10 mouse cellular contexts compared by ENCODE assay signal in the genomic region with DNA sequence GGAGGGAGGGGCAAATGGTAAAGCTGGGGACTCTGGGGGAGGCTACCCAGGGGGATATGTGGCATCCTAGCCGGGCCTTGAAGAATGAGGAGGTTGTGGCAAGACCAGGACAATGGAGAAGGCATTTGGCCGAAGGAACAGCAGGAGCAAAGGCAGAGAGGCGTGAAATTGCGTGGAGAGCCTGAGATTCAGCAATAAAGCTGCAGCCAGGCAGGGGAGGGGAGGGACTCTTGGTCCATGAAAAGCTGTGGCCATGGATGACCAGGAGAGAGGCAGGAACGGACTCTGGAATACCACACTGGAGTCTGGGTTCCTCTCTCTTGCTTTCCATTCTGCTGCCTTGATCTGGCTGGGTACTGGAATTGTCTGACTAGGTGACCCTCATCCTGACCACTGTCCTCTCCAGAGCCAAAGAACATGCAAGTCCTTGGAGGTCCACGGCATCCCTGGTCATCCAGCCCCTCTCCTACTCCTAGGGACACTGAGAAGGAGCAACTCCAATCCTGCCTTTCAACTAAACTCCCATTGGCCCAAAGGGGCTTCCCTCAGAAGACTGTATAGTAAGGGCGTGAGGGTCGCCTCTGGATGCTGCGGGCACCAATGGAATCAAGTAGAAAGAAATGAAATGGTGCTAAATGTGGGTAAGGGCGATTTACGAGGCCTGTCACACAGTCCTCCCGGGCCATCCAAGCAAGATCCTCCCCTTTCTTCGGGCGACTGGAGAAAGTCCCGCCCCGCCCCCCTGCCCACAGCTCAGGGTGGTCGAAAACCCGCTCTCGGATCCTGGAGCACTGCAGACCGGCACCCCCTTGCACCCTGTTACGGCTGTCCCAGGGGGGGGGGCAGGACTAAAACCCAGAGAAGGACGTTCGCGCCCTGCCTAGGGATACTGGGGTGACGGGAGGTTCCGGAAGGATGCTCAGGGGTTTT. TPM values are rescaled to one million over a fixed set of nuclear protein-coding genes. Genes with fewer than 3 reads are reported as not detected.
A peak's percentile ranks its signal among the peaks of the same experiment; 100 is the strongest.
DNase-seq lines count a peak whose midpoint lies in the region; ATAC-seq and TF ChIP-seq lines count a peak whose summit lies in the region.
"Had no signal": no experiment of that assay in that cellular context is flagged by ENCODE, and none has a peak within 500 bp of the region (broad histone marks: within the 10 kb centered on the region; RNA-seq: fewer than 3 reads in every experiment).

No protein-coding gene starts in this region.

- H3K4me2 ChIP-seq in heart, postnatal 0 days (ENCODE audit: low read depth, low read length) = peak overlapping the region; percentile 91
- peak overlapping the region; percentile 83 for H3K4me2 ChIP-seq in forebrain, embryonic 14.5 days (ENCODE audit: low read length)
- peak overlapping the region; percentile 77 for H3K4me2 ChIP-seq in neural tube, embryonic 15.5 days

- no peak overlapping the region for H3K9ac ChIP-seq in heart, postnatal 0 days (replicated peaks; ENCODE audit: low read depth, low read length)
- peak overlapping the region; percentile 17; the same call in 1 of the 2 replicates for H3K9ac ChIP-seq in forebrain, embryonic 14.5 days (ENCODE audit: low read length)
- peak overlapping the region; percentile 61 for H3K9ac ChIP-seq in neural tube, embryonic 15.5 days (replicated peaks)

- no peaks in the 10 kb centered on the region for H3K36me3 ChIP-seq in heart, postnatal 0 days (replicated peaks; ENCODE audit: control insufficient read depth, insufficient read depth, low read length)
- H3K36me3 ChIP-seq in forebrain, embryonic 14.5 days (ENCODE audit: control insufficient read depth, insufficient read depth, low read length) = no peaks in the 10 kb centered on the region
- H3K36me3 ChIP-seq in neural tube, embryonic 15.5 days = no peaks in the 10 kb centered on the region
- no peaks in the 10 kb centered on the region for H3K36me3 ChIP-seq in thymus, adult 2 months (ENCODE audit: control insufficient read depth, insufficient read depth, low read length)

- H3K4me3 ChIP-seq in heart, postnatal 0 days (ENCODE audit: low read depth, low read length) = peak overlapping the region; percentile 63
- peak overlapping the region; percentile 55 for H3K4me3 ChIP-seq in forebrain, embryonic 14.5 days (ENCODE audit: low read depth, low read length)
- H3K4me3 ChIP-seq in neural tube, embryonic 15.5 days (replicated peaks) = peak overlapping the region; percentile 66
- no peak overlapping the region for H3K4me3 ChIP-seq in thymus, adult 2 months (ENCODE audit: control insufficient read depth, insufficient read depth, low read length)

- intact Hi-C loops in heart, postnatal 10 days (cut with DNase I) = no loop called here

- no peaks in the 10 kb centered on the region for H3K9me3 ChIP-seq in heart, postnatal 0 days (replicated peaks; ENCODE audit: control insufficient read depth, low read length)
- no peaks in the 10 kb centered on the region for H3K9me3 ChIP-seq in forebrain, embryonic 14.5 days (replicated peaks; ENCODE audit: control insufficient read depth, low read length)
- H3K9me3 ChIP-seq in neural tube, embryonic 15.5 days (replicated peaks) = no peaks in the 10 kb centered on the region

- peaks cover 4% of the 10 kb centered on the region; the same call in 1 of the 2 replicates for H3K4me1 ChIP-seq in heart, postnatal 0 days (ENCODE audit: control insufficient read depth, insufficient read depth)
- H3K4me1 ChIP-seq in forebrain, embryonic 14.5 days (ENCODE audit: control insufficient read depth, insufficient read depth, low read length) = peaks cover 9% of the 10 kb centered on the region; the same call in 1 of the 2 replicates
- H3K4me1 ChIP-seq in neural tube, embryonic 15.5 days = peaks cover 62% of the 10 kb centered on the region
- H3K4me1 ChIP-seq in thymus, adult 2 months (replicated peaks; ENCODE audit: control insufficient read depth, insufficient read depth, low read length) = no peaks in the 10 kb centered on the region

- no peak for TF ChIP-seq EP300 in heart, postnatal 0 days (IDR thresholded peaks at IDR 0.05; ENCODE audit: low read depth)

- no peak for DNase-seq in heart, postnatal 0 days (ENCODE audit: low spot score)
- DNase-seq in heart, postnatal 10 days = no peak
- DNase-seq in forebrain, embryonic 14.5 days (ENCODE audit: low spot score) = no peak
- peak; percentile 54 to 74 for DNase-seq in kidney, postnatal 25 days
- no peak for DNase-seq in adrenal gland, adult (ENCODE audit: inconsistent age in 2 of 2, low spot score in 1 of 2)
- DNase-seq in layer of hippocampus, postnatal 10 days (ENCODE audit: low spot score in 2 of 2) = no peak
- DNase-seq in thymus, adult 2 months = no peak

- H3K27me3 ChIP-seq in heart, postnatal 0 days (ENCODE audit: control insufficient read depth, insufficient read depth, low read length) = peaks cover 40% of the 10 kb centered on the region
- H3K27me3 ChIP-seq in forebrain, embryonic 14.5 days (replicated peaks; ENCODE audit: control insufficient read depth, insufficient read depth, low read length) = peaks cover 8% of the 10 kb centered on the region; the same call in 1 of the 2 replicates
- no peaks in the 10 kb centered on the region for H3K27me3 ChIP-seq in neural tube, embryonic 15.5 days (replicated peaks)
- H3K27me3 ChIP-seq in thymus, adult 2 months (ENCODE audit: control insufficient read depth, insufficient read depth, low read length) = peaks cover 14% of the 10 kb centered on the region

- 22% methylated on average over 26 of the region's 26 CpGs for WGBS in heart, postnatal 0 days
- WGBS in forebrain, embryonic 14.5 days = 2% methylated on average over 26 of the region's 26 CpGs
- 4% methylated on average over 24 of the region's 26 CpGs for WGBS in neural tube, embryonic 15.5 days
- WGBS in thymus, adult 2 months = 31% methylated on average over 26 of the region's 26 CpGs

- no peak for TF ChIP-seq CTCF in heart, postnatal 0 days (IDR thresholded peaks at IDR 0.05; ENCODE audit: low read depth)
- TF ChIP-seq CTCF in thymus, adult 2 months (IDR thresholded peaks at IDR 0.05; ENCODE audit: borderline replicate concordance, control insufficient read depth, extremely low read depth, insufficient read depth, low read length, poor library complexity) = no peak

- no peak for TF ChIP-seq POLR2A in thymus, adult 2 months (IDR thresholded peaks at IDR 0.05; ENCODE audit: control insufficient read depth, extremely low read depth, insufficient read depth, low read length, poor library complexity)

- ATAC-seq in heart, postnatal 0 days (ENCODE audit: insufficient read depth, low read depth) = no peak
- ATAC-seq in forebrain, embryonic 14.5 days = peak; percentile 40; the same call in 1 of the 2 replicates
- ATAC-seq in neural tube, embryonic 15.5 days (ENCODE audit: low FRiP score) = peak; percentile 53

- no peak overlapping the region for H3K27ac ChIP-seq in heart, postnatal 0 days (ENCODE audit: low read depth)
- no peak overlapping the region for H3K27ac ChIP-seq in forebrain, embryonic 14.5 days (ENCODE audit: low read depth, low read length)
- H3K27ac ChIP-seq in neural tube, embryonic 15.5 days (replicated peaks) = peak overlapping the region; percentile 87
- no peak overlapping the region for H3K27ac ChIP-seq in thymus, adult 2 months (ENCODE audit: control insufficient read depth, insufficient read depth, low read length)

RNA-seq across cellular contexts. Expression of a gene that starts 2.0 kb away (rescaled TPM):
- total RNA-seq in heart, postnatal 0 days (2014; rRNA removed; ENCODE audit: low replicate concordance) = 3.9 and 4.1 TPM in 2 replicates
- polyA plus RNA-seq in heart, postnatal 0 days (2015; fragmentation: Nextera tagmentation; extraction: Ambion mirVana) = 0.05 and 0.12 TPM in 2 replicates
- 1 to 10 TPM; 3.5 to 3.9 TPM for total RNA-seq in heart, postnatal 10 days (2021)
- polyA plus RNA-seq in forebrain, embryonic 14.5 days (2014; fragmentation: Nextera tagmentation; extraction: Ambion mirVana) = 0.09 TPM in 1 of 2 replicates, not detected in the other
- polyA plus RNA-seq in neural tube, embryonic 15.5 days (2015; fragmentation: Nextera tagmentation; extraction: Ambion mirVana) = 0.20 and 0.22 TPM in 2 replicates
- total RNA-seq in layer of hippocampus, postnatal 10 days (2021) = 1 to 10 TPM; 1.1 to 1.2 TPM
- 0.86 and 1.4 TPM in 2 replicates for polyA plus RNA-seq in thymus, adult 2 months (2012; rRNA removed)
- total RNA-seq: MEL had no signal
- polyA plus RNA-seq: erythroblast, embryonic 14.5 days had no signal

RNA-seq across cellular contexts. Expression of a gene that starts 29.1 kb away (rescaled TPM):
- not detected in 2 replicates for total RNA-seq in heart, postnatal 0 days (2014; rRNA removed; ENCODE audit: low replicate concordance)
- polyA plus RNA-seq in heart, postnatal 0 days (2015; fragmentation: Nextera tagmentation; extraction: Ambion mirVana) = not detected in 2 replicates
- total RNA-seq in heart, postnatal 10 days (2021) = under 1 TPM; 0.25 to 0.41 TPM
- not detected in 2 replicates for polyA plus RNA-seq in forebrain, embryonic 14.5 days (2014; fragmentation: Nextera tagmentation; extraction: Ambion mirVana)
- polyA plus RNA-seq in neural tube, embryonic 15.5 days (2015; fragmentation: Nextera tagmentation; extraction: Ambion mirVana) = 0.14 TPM in 1 of 2 replicates, not detected in the other
- total RNA-seq in layer of hippocampus, postnatal 10 days (2021) = not detected
- not detected in 2 replicates for polyA plus RNA-seq in thymus, adult 2 months (2012; rRNA removed)
- total RNA-seq: MEL had no signal
- polyA plus RNA-seq: erythroblast, embryonic 14.5 days had no signal

RNA-seq across cellular contexts. Expression of a gene that starts 39.2 kb away (rescaled TPM):
- not detected in 2 replicates for total RNA-seq in heart, postnatal 0 days (2014; rRNA removed; ENCODE audit: low replicate concordance)
- not detected in 2 replicates for polyA plus RNA-seq in heart, postnatal 0 days (2015; fragmentation: Nextera tagmentation; extraction: Ambion mirVana)
- not detected for total RNA-seq in heart, postnatal 10 days (2021)
- polyA plus RNA-seq in forebrain, embryonic 14.5 days (2014; fragmentation: Nextera tagmentation; extraction: Ambion mirVana) = not detected in 2 replicates
- polyA plus RNA-seq in neural tube, embryonic 15.5 days (2015; fragmentation: Nextera tagmentation; extraction: Ambion mirVana) = not detected in 2 replicates
- not detected for total RNA-seq in layer of hippocampus, postnatal 10 days (2021)
- not detected in 2 replicates for polyA plus RNA-seq in thymus, adult 2 months (2012; rRNA removed)
- total RNA-seq: MEL had no signal
- polyA plus RNA-seq: erythroblast, embryonic 14.5 days had no signal

RNA-seq across cellular contexts. Expression of a gene that starts 52.0 kb away (rescaled TPM):
- total RNA-seq in heart, postnatal 0 days (2014; rRNA removed; ENCODE audit: low replicate concordance) = 18.6 and 36.0 TPM in 2 replicates
- polyA plus RNA-seq in heart, postnatal 0 days (2015; fragmentation: Nextera tagmentation; extraction: Ambion mirVana) = 9.3 and 10.4 TPM in 2 replicates
- 10 to 100 TPM; 27.1 to 36.6 TPM for total RNA-seq in heart, postnatal 10 days (2021)
- polyA plus RNA-seq in forebrain, embryonic 14.5 days (2014; fragmentation: Nextera tagmentation; extraction: Ambion mirVana) = 4.1 and 4.2 TPM in 2 replicates
- polyA plus RNA-seq in neural tube, embryonic 15.5 days (2015; fragmentation: Nextera tagmentation; extraction: Ambion mirVana) = 9.5 and 12.6 TPM in 2 replicates
- total RNA-seq in layer of hippocampus, postnatal 10 days (2021) = 1 to 10 TPM; 9.0 to 9.8 TPM
- polyA plus RNA-seq in thymus, adult 2 months (2012; rRNA removed) = 27.2 and 34.2 TPM in 2 replicates
- polyA plus RNA-seq: erythroblast, embryonic 14.5 days had no signal

Comparison
In these comparisons a context has a peak if more than half of its experiments do, and no peak if none do; other contexts are left out.
1. DNase-seq: peak in kidney, postnatal 25 days (2 of 2); none in heart, postnatal 0 days (single experiment), heart, postnatal 10 days (0 of 2), forebrain, embryonic 14.5 days (single experiment), adrenal gland, adult (0 of 2), layer of hippocampus, postnatal 10 days (0 of 2) and thymus, adult 2 months (single experiment).
2. Peak in every context shown above with its lines, with median percentiles within 50 percentile points of each other: H3K4me2 ChIP-seq.